Mouse (Mus musculus): Measurements from ENCODE around the gene Tnfaip1.

GRCm38 (mm10) chr11:78531046-78531445 lies 5.1 kb downstream of the Tnfaip1 start:
- no peak for TF ChIP-seq CTCF (IDR thresholded peaks at IDR 0.05; ENCODE audit: borderline replicate concordance, insufficient read depth, low read length)
- TF ChIP-seq POLR2A (IDR thresholded peaks at IDR 0.05; ENCODE audit: low read depth, low read length) = no peak
